Mouse (Mus musculus) urinary bladder, postnatal 14 days (tissue): ENCODE measurements around the gene Mcrs1.
"Not testable (repeated sequence)": the region's sequence is repeated elsewhere in the genome, so short reads cannot be mapped to it uniquely, and the experiment has no call there.

Experiments used
- DNase-seq: peaks from one replicate; pipeline ENCODE4 v3.0.0; 2021; ENCODE audit warnings: low spot score

Gene Mcrs1

GRCm38 (mm10) chr15:99251626-99252380 lies at the start of gene Mcrs1:
Mcrs1 (minus strand) TSS chr15:99251961.
- peak; percentile 98 for DNase-seq

DNA sequence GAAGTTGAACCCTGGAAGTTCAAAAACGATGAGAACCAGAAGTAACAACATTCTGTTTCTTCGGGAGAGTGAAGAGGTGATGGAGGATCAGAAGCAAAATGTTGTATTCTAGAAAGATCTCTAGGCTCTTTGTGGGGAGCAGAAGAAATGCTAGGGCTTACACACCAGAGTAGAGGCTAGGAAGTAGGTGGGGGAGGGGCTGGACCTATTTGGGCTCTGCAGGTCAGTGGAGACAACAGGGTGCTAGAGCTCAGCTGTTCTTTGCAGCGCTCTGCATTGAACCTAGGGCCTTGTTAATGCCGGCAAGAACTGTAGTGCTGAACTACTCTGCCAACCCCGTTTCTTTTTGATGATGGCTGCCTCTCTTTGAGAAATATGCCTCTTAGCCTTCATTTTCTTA lies 44.5 kb upstream of the Mcrs1 start:
- DNase-seq: no peak

DNA sequence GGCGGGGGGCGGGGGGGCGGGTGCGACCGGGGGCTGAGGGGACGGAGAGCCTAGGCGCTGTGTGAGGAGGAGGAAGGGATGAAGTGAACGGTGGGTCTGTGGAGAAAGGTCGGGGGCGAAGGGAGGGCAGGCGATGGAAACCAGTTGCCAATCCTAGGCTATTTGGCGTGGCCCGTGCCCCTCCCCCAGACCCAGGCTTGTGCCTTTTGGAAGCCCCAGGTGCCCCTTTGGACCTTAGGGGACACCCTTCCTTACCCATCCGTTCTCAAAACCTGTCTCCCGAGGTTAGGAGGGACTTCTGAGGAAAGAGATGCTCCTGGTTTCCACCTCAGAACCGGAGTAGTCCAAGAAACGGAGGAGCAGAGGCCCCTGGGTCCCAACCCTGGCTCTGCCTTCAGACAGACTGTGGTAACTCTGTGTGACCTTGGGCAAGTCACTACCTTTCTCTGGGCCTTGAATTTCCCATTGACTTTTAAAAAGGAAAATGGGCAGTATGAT lies 43.8 kb upstream of the Mcrs1 start, which contains the start of gene Fam186b:
TSS of gene Fam186b (minus strand) at position 405 of the 498 bp plus-strand sequence.
- peak; percentile 39 for DNase-seq

DNA sequence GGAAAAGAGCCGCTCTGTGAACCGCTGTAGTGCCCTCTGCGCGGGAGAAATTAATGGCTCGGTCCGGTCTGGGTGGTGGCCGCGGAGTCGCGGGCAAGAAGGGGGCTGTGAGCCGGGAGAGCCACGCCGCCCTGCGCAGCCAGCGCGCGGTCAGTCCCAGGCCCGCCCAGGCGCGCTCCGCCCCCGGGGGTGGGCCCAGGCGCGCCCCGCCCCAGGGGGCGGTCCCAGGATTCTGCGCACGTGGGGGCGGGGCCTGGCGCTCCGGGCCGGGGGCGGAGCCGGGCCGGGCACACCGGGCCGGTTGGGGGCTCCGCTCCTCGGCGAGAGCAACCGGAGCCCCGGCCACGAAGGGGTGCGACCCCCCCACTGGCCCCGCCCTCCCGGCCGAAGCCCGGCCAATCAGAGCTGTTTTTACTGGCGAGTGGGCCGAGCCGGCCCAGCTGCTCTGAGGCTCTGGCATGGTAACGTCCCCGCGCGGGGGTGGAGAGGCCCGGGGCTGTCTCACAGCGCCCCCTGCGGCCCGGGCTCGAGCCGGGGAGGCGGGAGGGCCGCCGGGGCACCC lies 43.1 kb upstream of the Mcrs1 start, which contains the start of gene Prpf40b:
TSS of gene Prpf40b (plus strand) at position 275 of the 562 bp plus-strand sequence.
- peak; percentile 94 for DNase-seq

- no peak for DNase-seq
Measured at GRCm38 (mm10) chr15:99294287-99294686, 42.5 kb upstream of the Mcrs1 start.

GRCm38 (mm10) chr15:99290586-99290985 lies 38.8 kb upstream of the Mcrs1 start:
- no peak for DNase-seq

- DNase-seq: no peak
Measured at GRCm38 (mm10) chr15:99285189-99285535, 33.4 kb upstream of the Mcrs1 start.

- peak; percentile 21 for DNase-seq
Measured at GRCm38 (mm10) chr15:99284527-99285188, 32.9 kb upstream of the Mcrs1 start.

GRCm38 (mm10) chr15:99283456-99283855 lies 31.7 kb upstream of the Mcrs1 start:
- DNase-seq: no peak

GRCm38 (mm10) chr15:99278271-99278670 lies 26.5 kb upstream of the Mcrs1 start:
- no peak for DNase-seq

DNA sequence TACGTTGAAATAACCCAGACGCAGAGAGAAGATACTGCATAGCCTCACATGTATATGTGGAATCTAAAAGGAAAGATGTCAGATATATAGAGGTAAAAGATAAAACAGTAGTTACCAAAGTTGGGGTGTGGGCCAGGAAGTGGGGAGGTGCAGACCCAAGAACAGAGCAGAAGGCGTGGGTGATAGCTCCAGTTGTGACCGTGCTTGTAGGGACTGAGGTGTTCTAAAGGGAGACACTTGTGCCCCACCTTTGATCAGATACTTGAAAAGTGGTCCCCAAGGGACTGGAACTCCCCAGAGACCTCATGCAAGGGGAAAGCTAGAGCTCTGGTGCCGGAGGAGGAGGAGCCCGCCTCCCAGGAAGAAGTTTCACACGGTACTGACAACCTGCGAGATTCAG lies 24.3 kb upstream of the Mcrs1 start:
- DNase-seq: no peak

GRCm38 (mm10) chr15:99265679-99266078 lies 13.9 kb upstream of the Mcrs1 start:
- DNase-seq: peak; percentile 78

- DNase-seq: no peak
Measured at GRCm38 (mm10) chr15:99264363-99264762, 12.6 kb upstream of the Mcrs1 start.

DNA sequence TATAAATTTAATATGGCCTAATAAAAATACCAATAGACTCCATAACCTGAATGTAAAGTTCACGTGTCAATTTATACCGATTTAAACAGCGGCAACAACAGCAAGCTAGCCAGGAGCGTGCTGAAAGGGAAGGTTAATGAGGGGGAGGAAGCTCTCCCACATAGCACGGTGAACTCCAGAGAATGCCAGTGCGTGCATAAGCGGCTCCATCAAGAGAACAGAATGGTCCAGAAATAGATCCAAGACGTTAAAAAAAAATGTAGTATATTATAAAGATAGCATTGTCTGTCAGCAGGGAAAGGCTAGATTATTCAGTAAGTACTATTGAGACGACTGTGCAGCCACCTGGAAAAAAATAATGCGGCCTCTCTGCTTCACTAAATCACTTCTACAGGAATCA lies 10.9 kb upstream of the Mcrs1 start:
- DNase-seq: no peak

- DNase-seq: peak; percentile 83
Measured at GRCm38 (mm10) chr15:99259730-99260252, 8.0 kb upstream of the Mcrs1 start.

- no peak for DNase-seq
Measured at GRCm38 (mm10) chr15:99259167-99259729, 7.5 kb upstream of the Mcrs1 start.

DNA sequence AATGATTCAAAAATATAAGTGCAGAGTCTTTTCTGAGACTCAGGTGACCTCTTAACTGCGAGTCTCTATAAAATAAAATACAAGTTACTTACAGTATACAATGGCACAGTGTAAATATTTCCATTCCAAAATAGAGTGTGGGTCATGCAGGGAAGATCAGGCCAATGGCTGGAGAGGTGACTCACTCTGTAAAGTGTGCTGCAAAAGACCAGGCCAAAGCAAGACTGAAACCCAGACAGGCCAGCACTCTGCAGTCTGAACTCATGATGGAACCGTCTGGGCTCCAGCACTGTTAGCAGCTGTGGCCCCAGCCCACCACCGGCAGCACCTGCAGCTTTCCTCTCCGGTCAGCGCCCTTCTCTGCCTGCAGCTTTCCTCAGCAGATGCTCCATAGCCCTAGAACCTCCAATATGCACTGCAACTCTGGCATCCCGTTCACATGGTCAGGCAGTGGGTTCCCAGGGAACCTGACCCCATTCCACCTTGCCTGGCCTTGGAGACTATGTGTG lies 3.5 kb upstream of the Mcrs1 start:
- DNase-seq: no peak

- DNase-seq: no peak
Measured at GRCm38 (mm10) chr15:99254477-99255005, 2.8 kb upstream of the Mcrs1 start.

- no peak for DNase-seq
Measured at GRCm38 (mm10) chr15:99253772-99254171, 2.0 kb upstream of the Mcrs1 start.

DNA sequence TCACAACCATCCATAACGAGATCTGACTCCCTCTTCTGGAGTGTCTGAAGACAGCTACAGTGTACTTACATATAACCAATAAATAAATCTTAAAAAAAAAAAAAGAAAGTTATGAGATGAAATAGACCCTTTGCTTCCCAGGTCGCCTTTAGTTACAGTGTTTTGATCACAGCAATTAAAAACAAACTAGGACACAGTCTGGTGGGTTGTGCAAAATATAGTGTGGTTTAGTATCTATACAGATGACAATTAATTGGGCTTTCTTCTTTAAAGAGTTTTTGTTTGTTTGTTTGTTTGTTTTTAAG lies 1.4 kb upstream of the Mcrs1 start:
- DNase-seq: not testable (repeated sequence)

DNA sequence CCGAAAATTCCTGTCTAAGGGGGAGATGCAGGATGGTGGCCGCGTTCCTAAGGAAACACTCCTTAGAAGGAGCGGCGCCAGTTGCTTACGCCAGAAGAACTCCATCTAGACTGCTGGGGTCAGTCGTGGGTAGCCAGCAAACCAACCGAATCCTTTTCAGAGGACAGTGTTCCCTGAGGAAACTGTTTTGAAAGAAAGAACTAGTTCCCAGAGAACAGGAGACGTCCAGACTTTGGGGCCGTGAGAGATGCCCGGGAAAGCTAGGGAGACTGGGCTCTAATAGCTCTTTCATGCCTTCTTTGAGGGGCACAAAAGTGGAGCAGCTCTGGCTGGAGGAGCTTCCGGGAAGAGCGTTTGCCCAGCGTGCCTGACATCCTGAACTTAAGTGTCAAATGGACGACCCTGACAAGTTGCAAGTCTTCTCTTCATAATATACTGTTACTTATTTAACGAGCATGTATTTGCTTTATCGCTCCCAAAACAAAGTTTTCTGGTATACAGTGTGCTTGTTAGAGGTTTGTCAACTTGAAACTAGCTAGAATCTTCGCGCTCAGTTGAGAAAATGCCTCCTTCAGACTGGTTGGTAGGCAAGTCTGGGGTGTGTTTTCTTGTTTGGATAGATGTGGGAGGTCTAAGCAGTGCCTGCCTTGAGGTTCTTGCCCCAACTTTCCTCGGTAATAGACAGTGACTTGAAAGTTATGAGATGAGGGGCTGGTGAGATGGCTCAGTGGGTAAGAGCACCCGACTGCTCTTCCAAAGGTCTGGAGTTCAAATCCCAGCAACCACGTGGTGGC lies 817 bp upstream of the Mcrs1 start:
- peak; percentile 70 for DNase-seq
